Comparison of ENCODE assay signal across 28 mouse cellular contexts in genomic region chr10:5445313-5445712, GRCm38 (mm10).
"Had no signal": no experiment of that assay in that cellular context is flagged by ENCODE, and none has a peak within 500 bp of the region (broad histone marks: within the 10 kb centered on the region; RNA-seq: fewer than 3 reads in every experiment).

No protein-coding gene starts in this region.

- DNase-seq: cerebellum, adult 8-10 months; cerebellum, adult 9-10 months; cerebellum, adult 9-11 months; cerebellum, postnatal 10 days; cerebellum, postnatal 14 days; cerebellum, postnatal 25 days; cerebellum, postnatal 36 days; embryo, embryonic 11 days; forebrain, postnatal 0 days; gastrocnemius, adult 2 months; gastrocnemius, postnatal 10 days; gastrocnemius, postnatal 14 days; gastrocnemius, postnatal 25 days; gastrocnemius, postnatal 36 days; heart, adult 11 months; heart, adult 18-20 months; heart, adult 2 months had no signal

- H3K36me3 ChIP-seq: embryonic facial prominence, embryonic 10.5 days; embryonic facial prominence, embryonic 12.5 days; embryonic facial prominence, embryonic 13.5 days; embryonic facial prominence, embryonic 15.5 days; forebrain, embryonic 10.5 days; forebrain, embryonic 12.5 days; forebrain, embryonic 15.5 days had no signal

- H3K4me2 ChIP-seq: embryonic facial prominence, embryonic 12.5 days; embryonic facial prominence, embryonic 13.5 days; embryonic facial prominence, embryonic 15.5 days; forebrain, embryonic 12.5 days; forebrain, embryonic 13.5 days; forebrain, embryonic 15.5 days had no signal

- H3K9me3 ChIP-seq: embryonic facial prominence, embryonic 10.5 days; embryonic facial prominence, embryonic 12.5 days; embryonic facial prominence, embryonic 13.5 days; embryonic facial prominence, embryonic 15.5 days; forebrain, embryonic 10.5 days; forebrain, embryonic 12.5 days; forebrain, embryonic 13.5 days; forebrain, embryonic 15.5 days had no signal

- ATAC-seq: forebrain, embryonic 13.5 days; forebrain, embryonic 14.5 days; forebrain, embryonic 15.5 days; forebrain, embryonic 16.5 days; forebrain, postnatal 0 days had no signal

- H3K4me3 ChIP-seq: embryonic facial prominence, embryonic 10.5 days; embryonic facial prominence, embryonic 12.5 days; embryonic facial prominence, embryonic 13.5 days; embryonic facial prominence, embryonic 15.5 days; erythroblast, embryonic 14.5 days; forebrain, embryonic 10.5 days; forebrain, embryonic 12.5 days; forebrain, embryonic 13.5 days; forebrain, embryonic 15.5 days; gastrocnemius, adult 2 months; heart, adult 2 months had no signal

- H3K27me3 ChIP-seq: embryonic facial prominence, embryonic 12.5 days; embryonic facial prominence, embryonic 13.5 days; embryonic facial prominence, embryonic 15.5 days; forebrain, embryonic 12.5 days; forebrain, embryonic 13.5 days; forebrain, embryonic 15.5 days had no signal

- H3K4me1 ChIP-seq: embryonic facial prominence, embryonic 10.5 days; embryonic facial prominence, embryonic 12.5 days; embryonic facial prominence, embryonic 13.5 days; embryonic facial prominence, embryonic 15.5 days; forebrain, embryonic 10.5 days; forebrain, embryonic 12.5 days; forebrain, embryonic 13.5 days; forebrain, embryonic 15.5 days had no signal

- H3K27ac ChIP-seq: embryonic facial prominence, embryonic 10.5 days; embryonic facial prominence, embryonic 12.5 days; embryonic facial prominence, embryonic 13.5 days; embryonic facial prominence, embryonic 15.5 days; forebrain, embryonic 10.5 days; forebrain, embryonic 12.5 days; forebrain, embryonic 13.5 days; forebrain, embryonic 15.5 days; gastrocnemius, adult 2 months; heart, adult 2 months had no signal

- H3K9ac ChIP-seq: embryonic facial prominence, embryonic 12.5 days; embryonic facial prominence, embryonic 13.5 days; embryonic facial prominence, embryonic 15.5 days; forebrain, embryonic 12.5 days; forebrain, embryonic 13.5 days; forebrain, embryonic 15.5 days; forebrain, postnatal 0 days had no signal
